ENCODE assay signal across 9 mouse cellular contexts in the genomic region with DNA sequence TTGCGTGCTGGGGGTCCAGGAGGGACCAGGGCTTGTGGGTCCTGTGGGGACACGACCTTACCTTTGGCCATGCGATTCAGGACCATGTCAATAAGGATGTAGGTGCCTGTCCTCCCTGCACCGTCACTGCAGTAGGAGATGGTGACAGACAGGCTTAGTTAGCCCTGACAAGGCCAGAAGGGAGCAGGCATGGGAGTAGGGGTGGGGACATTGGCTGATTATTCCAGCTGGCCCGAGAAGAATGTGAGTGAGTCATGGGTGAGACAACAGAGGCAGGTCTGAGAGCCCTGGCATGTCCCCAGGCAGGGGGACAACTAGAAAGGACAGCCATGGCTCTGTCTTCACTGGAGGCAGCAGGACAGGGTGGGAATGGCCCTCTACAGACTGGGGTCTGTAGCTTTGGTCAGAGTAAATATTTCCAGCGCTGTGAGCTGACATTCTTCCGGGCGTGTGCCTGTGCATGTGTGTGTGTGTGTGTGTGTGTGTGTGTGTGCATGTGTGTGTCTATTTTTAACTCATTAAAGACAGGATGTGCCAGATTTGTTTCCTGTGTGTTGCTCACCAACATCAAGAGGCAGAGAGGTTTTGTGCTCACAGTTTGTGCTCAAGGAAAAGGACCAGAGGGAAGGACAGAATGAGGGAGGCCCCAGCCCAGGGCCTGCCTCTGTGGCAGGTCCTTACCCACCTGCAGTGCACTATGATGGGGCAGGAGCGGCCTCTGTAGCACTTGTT. TPM values are rescaled to one million over a fixed set of nuclear protein-coding genes. Genes with fewer than 3 reads are reported as not detected.
DNase-seq lines count a peak whose midpoint lies in the region; ATAC-seq and TF ChIP-seq lines count a peak whose summit lies in the region.
"Had no signal": no experiment of that assay in that cellular context is flagged by ENCODE, and none has a peak within 500 bp of the region (broad histone marks: within the 10 kb centered on the region; RNA-seq: fewer than 3 reads in every experiment).

No protein-coding gene starts in this region.

- H3K36me3 ChIP-seq in intestine, embryonic 16.5 days (ENCODE audit: control insufficient read depth, insufficient read depth, low read length): peaks cover 7% of the 10 kb centered on the region; the same call in 1 of the 2 replicates
- H3K36me3 ChIP-seq in splenic B cell, adult 2 months (ENCODE audit: control insufficient read depth, insufficient read depth, low read length, poor library complexity, severe bottlenecking): no peaks in the 10 kb centered on the region; the same call in 1 of the 2 replicates
- H3K36me3 ChIP-seq in neural tube, embryonic 15.5 days: peaks cover 12% of the 10 kb centered on the region

- H3K4me1 ChIP-seq in intestine, embryonic 16.5 days (ENCODE audit: control insufficient read depth, insufficient read depth, low read length): peaks cover 12% of the 10 kb centered on the region
- H3K4me1 ChIP-seq in neural tube, embryonic 15.5 days: peaks cover 16% of the 10 kb centered on the region

- no peaks in the 10 kb centered on the region for H3K9me3 ChIP-seq in intestine, embryonic 16.5 days (ENCODE audit: control insufficient read depth, low read length)
- H3K9me3 ChIP-seq in neural tube, embryonic 15.5 days (replicated peaks): no peaks in the 10 kb centered on the region

- no peaks in the 10 kb centered on the region for H3K27me3 ChIP-seq in intestine, embryonic 16.5 days (replicated peaks; ENCODE audit: control insufficient read depth, insufficient read depth, low read length)
- no peaks in the 10 kb centered on the region for H3K27me3 ChIP-seq in splenic B cell, adult 2 months (ENCODE audit: control insufficient read depth, insufficient read depth, low read length, poor library complexity, severe bottlenecking)
- H3K27me3 ChIP-seq in neural tube, embryonic 15.5 days (replicated peaks): no peaks in the 10 kb centered on the region

- no peak overlapping the region for H3K4me3 ChIP-seq in layer of hippocampus, adult 2 months
- H3K4me3 ChIP-seq in intestine, embryonic 16.5 days (ENCODE audit: low read length): no peak overlapping the region
- H3K4me3 ChIP-seq in neural tube, embryonic 15.5 days (replicated peaks): no peak overlapping the region

- peak; percentile 36 for ATAC-seq in intestine, embryonic 16.5 days
- ATAC-seq in neural tube, embryonic 15.5 days (ENCODE audit: low FRiP score): no peak

- H3K4me2 ChIP-seq in intestine, embryonic 16.5 days (ENCODE audit: low read depth, low read length): no peak overlapping the region
- no peak overlapping the region for H3K4me2 ChIP-seq in neural tube, embryonic 15.5 days

- WGBS in intestine, embryonic 16.5 days: 40% methylated on average over 9 of the region's 9 CpGs
- WGBS in neural tube, embryonic 15.5 days: 53% methylated on average over 9 of the region's 9 CpGs

- TF ChIP-seq CTCF in layer of hippocampus, adult 2 months (conservative IDR thresholded peaks at IDR 0.05): no peak

- H3K27ac ChIP-seq in layer of hippocampus, adult 2 months: peak overlapping the region; percentile 82
- H3K27ac ChIP-seq in intestine, embryonic 16.5 days (ENCODE audit: low read length): no peak overlapping the region
- no peak overlapping the region for H3K27ac ChIP-seq in neural tube, embryonic 15.5 days (replicated peaks)
- H3K27ac ChIP-seq: macrophage had no signal

- DNase-seq in layer of hippocampus, adult 2 months (ENCODE audit: low spot score in 2 of 2): no peak
- DNase-seq in layer of hippocampus, postnatal 14 days (ENCODE audit: low spot score in 2 of 2): no peak
- peak; percentile 90 for DNase-seq in adrenal gland, adult 2 months
- peak; percentile 38 for DNase-seq in gastrocnemius, postnatal 10 days
- peak; percentile 37 for DNase-seq in splenic B cell, adult 2 months (ENCODE audit: low read depth, low spot score)
- no peak for DNase-seq in frontal cortex, adult 2 months (ENCODE audit: extremely low spot score in 1 of 2, low spot score in 1 of 2)

- H3K9ac ChIP-seq in intestine, embryonic 16.5 days (ENCODE audit: low read depth, low read length): peak overlapping the region; percentile 46; the same call in 1 of the 2 replicates
- no peak overlapping the region for H3K9ac ChIP-seq in neural tube, embryonic 15.5 days (replicated peaks)

RNA-seq across cellular contexts. Expression of gene Dnajb2, which starts 12.0 kb away (rescaled TPM):
- total RNA-seq in layer of hippocampus, adult 2 months (2021): 10 to 100 TPM; 69.6 to 82.8 TPM
- total RNA-seq in layer of hippocampus, postnatal 14 days (2021): 10 to 100 TPM; 60.0 to 61.1 TPM
- total RNA-seq in adrenal gland, adult 2 months (2021): 100 to 1,000 TPM in 1 of 2 experiments, 10 to 100 TPM in 1; 89.1 to 111 TPM
- polyA plus RNA-seq in adrenal gland, adult 2 months (2012; rRNA removed): 52.8 and 58.4 TPM in 2 replicates
- 10 to 100 TPM; 32.4 to 38.8 TPM for total RNA-seq in gastrocnemius, postnatal 10 days (2021)
- polyA plus RNA-seq in intestine, embryonic 16.5 days (2015; fragmentation: Nextera tagmentation; extraction: Ambion mirVana): 20.9 and 24.3 TPM in 2 replicates
- 78.7 and 90.5 TPM in 2 replicates for polyA plus RNA-seq in frontal cortex, adult 2 months (2012; rRNA removed)
- 72.1 and 90.7 TPM in 2 replicates for polyA plus RNA-seq in neural tube, embryonic 15.5 days (2015; fragmentation: Nextera tagmentation; extraction: Ambion mirVana)

RNA-seq across cellular contexts. Expression of gene Ptprn, which starts 16.1 kb away (rescaled TPM):
- total RNA-seq in layer of hippocampus, adult 2 months (2021): 100 to 1,000 TPM; 395 to 416 TPM
- 100 to 1,000 TPM; 326 to 350 TPM for total RNA-seq in layer of hippocampus, postnatal 14 days (2021)
- 10 to 100 TPM; 43.6 to 83.6 TPM for total RNA-seq in adrenal gland, adult 2 months (2021)
- polyA plus RNA-seq in adrenal gland, adult 2 months (2012; rRNA removed): 41.5 and 52.0 TPM in 2 replicates
- total RNA-seq in gastrocnemius, postnatal 10 days (2021): under 1 TPM; 0.65 to 0.68 TPM
- polyA plus RNA-seq in intestine, embryonic 16.5 days (2015; fragmentation: Nextera tagmentation; extraction: Ambion mirVana): 2.9 and 3.0 TPM in 2 replicates
- 384 and 412 TPM in 2 replicates for polyA plus RNA-seq in frontal cortex, adult 2 months (2012; rRNA removed)
- 25.6 and 32.4 TPM in 2 replicates for polyA plus RNA-seq in neural tube, embryonic 15.5 days (2015; fragmentation: Nextera tagmentation; extraction: Ambion mirVana)

RNA-seq across cellular contexts. Expression of gene A630095N17Rik, which starts 16.3 kb away (rescaled TPM):
- total RNA-seq in layer of hippocampus, adult 2 months (2021): not detected
- total RNA-seq in layer of hippocampus, postnatal 14 days (2021): not detected
- total RNA-seq in adrenal gland, adult 2 months (2021): not detected
- not detected in 2 replicates for polyA plus RNA-seq in adrenal gland, adult 2 months (2012; rRNA removed)
- not detected for total RNA-seq in gastrocnemius, postnatal 10 days (2021)
- polyA plus RNA-seq in intestine, embryonic 16.5 days (2015; fragmentation: Nextera tagmentation; extraction: Ambion mirVana): not detected in 2 replicates
- polyA plus RNA-seq in frontal cortex, adult 2 months (2012; rRNA removed): not detected in 2 replicates
- polyA plus RNA-seq in neural tube, embryonic 15.5 days (2015; fragmentation: Nextera tagmentation; extraction: Ambion mirVana): 0.29 TPM in 1 of 2 replicates, not detected in the other
- polyA plus RNA-seq: macrophage had no signal

RNA-seq across cellular contexts. Expression of gene Tuba4a, which starts 28.5 kb away (rescaled TPM):
- 100 to 1,000 TPM; 533 to 543 TPM for total RNA-seq in layer of hippocampus, adult 2 months (2021)
- 100 to 1,000 TPM; 512 to 548 TPM for total RNA-seq in layer of hippocampus, postnatal 14 days (2021)
- total RNA-seq in adrenal gland, adult 2 months (2021): 10 to 100 TPM; 55.4 to 73.0 TPM
- polyA plus RNA-seq in adrenal gland, adult 2 months (2012; rRNA removed): 10.8 and 11.2 TPM in 2 replicates
- 100 to 1,000 TPM; 490 to 573 TPM for total RNA-seq in gastrocnemius, postnatal 10 days (2021)
- polyA plus RNA-seq in intestine, embryonic 16.5 days (2015; fragmentation: Nextera tagmentation; extraction: Ambion mirVana): 137 and 151 TPM in 2 replicates
- 358 and 465 TPM in 2 replicates for polyA plus RNA-seq in frontal cortex, adult 2 months (2012; rRNA removed)
- polyA plus RNA-seq in neural tube, embryonic 15.5 days (2015; fragmentation: Nextera tagmentation; extraction: Ambion mirVana): 44.6 and 81.9 TPM in 2 replicates

RNA-seq across cellular contexts. Expression of gene Resp18, which starts 30.0 kb away (rescaled TPM):
- 100 to 1,000 TPM in 1 of 2 experiments, 10 to 100 TPM in 1; 82.5 to 106 TPM for total RNA-seq in layer of hippocampus, adult 2 months (2021)
- total RNA-seq in layer of hippocampus, postnatal 14 days (2021): 10 to 100 TPM; 68.2 to 98.9 TPM
- total RNA-seq in adrenal gland, adult 2 months (2021): 100 to 1,000 TPM; 127 to 192 TPM
- 46.3 and 69.6 TPM in 2 replicates for polyA plus RNA-seq in adrenal gland, adult 2 months (2012; rRNA removed)
- total RNA-seq in gastrocnemius, postnatal 10 days (2021): not detected
- 9.2 and 9.9 TPM in 2 replicates for polyA plus RNA-seq in intestine, embryonic 16.5 days (2015; fragmentation: Nextera tagmentation; extraction: Ambion mirVana)
- polyA plus RNA-seq in frontal cortex, adult 2 months (2012; rRNA removed): 118 and 120 TPM in 2 replicates
- polyA plus RNA-seq in neural tube, embryonic 15.5 days (2015; fragmentation: Nextera tagmentation; extraction: Ambion mirVana): 241 and 302 TPM in 2 replicates
- polyA plus RNA-seq: macrophage had no signal

Comparison
In these comparisons a context has a peak if more than half of its experiments do, and no peak if none do; other contexts are left out.
1. DNase-seq: peak in adrenal gland, adult 2 months (single experiment), gastrocnemius, postnatal 10 days (single experiment) and splenic B cell, adult 2 months (single experiment); none in layer of hippocampus, adult 2 months (0 of 2), layer of hippocampus, postnatal 14 days (0 of 2) and frontal cortex, adult 2 months (0 of 2).
2. RNA of gene Ptprn, which starts 16.1 kb away (total RNA-seq): 395 to 416 TPM in layer of hippocampus, adult 2 months, 326 to 350 TPM in layer of hippocampus, postnatal 14 days and 43.6 to 83.6 TPM in adrenal gland, adult 2 months; 0.65 to 0.68 TPM in gastrocnemius, postnatal 10 days; every median in the first group is over 10 times any median in the second.